Mouse (Mus musculus): ENCODE results near the gene Gm9837.

DNA sequence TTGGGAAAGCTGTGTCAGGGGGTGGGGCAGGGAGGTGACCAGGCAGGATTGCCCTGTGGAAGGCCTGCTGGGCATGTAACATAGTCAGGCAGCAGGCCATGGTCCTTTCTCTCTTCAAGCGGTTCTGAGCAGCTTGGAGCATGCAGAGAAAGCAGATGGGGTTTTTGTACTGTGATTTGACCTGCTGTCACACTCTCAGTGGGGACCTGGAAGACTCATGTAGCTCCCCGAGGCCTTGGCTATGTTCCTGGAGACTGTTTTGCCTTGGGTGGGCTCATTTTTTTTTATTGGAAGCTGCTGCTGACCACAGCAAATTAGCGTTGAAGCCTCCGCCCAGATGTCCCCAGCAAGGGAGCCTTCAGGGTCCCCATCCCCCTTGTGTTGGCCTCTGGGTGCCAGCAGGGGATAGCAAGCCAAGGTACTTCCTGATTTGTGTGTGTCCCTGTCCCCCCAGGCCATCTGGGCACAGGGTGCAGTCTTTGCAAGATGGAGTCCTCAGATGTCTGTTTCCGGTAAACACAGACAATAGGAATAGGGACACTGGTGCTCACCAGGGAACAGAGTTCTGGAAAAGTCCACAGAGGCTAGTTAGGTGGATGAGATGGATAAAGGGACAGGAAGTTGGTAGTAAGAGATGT is 34.9 kb upstream of the Gm9837 start:
- TF ChIP-seq CTCF (IDR thresholded peaks at IDR 0.05; ENCODE audit: low read depth, low read length) (no peak), POLR2A (IDR thresholded peaks at IDR 0.05; ENCODE audit: borderline replicate concordance, low read depth, low read length) (no peak)

Measured in bone marrow macrophage, adult 2 months (primary cell).